Mouse (Mus musculus) urinary bladder, postnatal 25 days (tissue): ENCODE data around the gene Slc16a1.
A peak's percentile ranks its signal among the peaks of the same experiment; 100 is the strongest.
"Not testable (repeated sequence)": the region's sequence is repeated elsewhere in the genome, so short reads cannot be mapped to it uniquely, and the experiment has no call there.

ENCODE experiments used
- DNase-seq: peaks from one replicate; pipeline ENCODE4 v3.0.0; 2022; ENCODE audit warnings: low spot score

Gene Slc16a1

DNA sequence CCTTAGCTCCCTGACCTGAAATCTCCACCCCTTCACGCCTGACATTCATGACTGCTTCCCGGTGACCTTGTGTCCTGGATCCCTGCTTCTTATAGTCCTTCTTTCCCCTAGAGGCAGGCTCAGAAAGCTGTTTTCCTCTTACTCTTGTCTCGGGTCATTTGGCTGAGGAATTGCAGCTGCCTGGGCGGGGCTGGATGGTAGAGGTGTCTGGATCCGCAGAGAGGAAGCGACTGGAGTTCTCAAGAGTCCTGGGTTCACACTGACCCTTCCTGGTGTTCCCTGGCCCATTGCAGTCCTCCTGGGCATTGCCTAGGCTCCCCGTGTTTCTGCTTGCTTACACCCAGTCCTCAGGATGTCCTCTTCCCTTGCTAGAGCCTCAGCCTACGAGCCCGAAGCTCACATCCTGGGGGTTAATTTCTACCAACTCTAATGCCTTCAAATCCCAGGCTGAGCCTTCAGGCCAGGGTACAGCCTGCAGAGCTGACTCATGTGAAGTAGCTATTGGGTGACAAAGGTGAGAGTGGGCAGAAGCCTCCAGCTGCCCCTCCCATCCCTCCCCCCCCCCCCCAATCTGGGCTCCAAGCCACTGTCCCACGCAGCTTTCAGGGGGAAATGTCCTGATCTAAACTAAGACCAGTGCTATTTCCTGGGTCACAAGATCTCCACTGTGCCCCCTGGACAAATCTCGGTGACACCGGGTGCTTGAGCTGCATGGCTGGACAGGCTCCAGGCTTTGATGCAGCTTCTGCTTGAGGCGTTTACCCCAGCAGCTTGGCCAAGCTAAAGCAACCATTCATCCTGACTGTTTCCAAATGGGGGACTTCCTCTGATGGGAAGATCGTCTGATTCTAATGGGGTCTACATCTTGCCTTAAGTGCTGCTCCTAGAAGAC is 36.1 kb downstream of the Slc16a1 start:
- DNase-seq: no peak

- DNase-seq: peak; percentile 70
Measured at GRCm38 (mm10) chr3:104675258-104675851, 36.9 kb downstream of the Slc16a1 start.

GRCm38 (mm10) chr3:104677781-104678180 is 39.3 kb downstream of the Slc16a1 start:
- DNase-seq: no peak

- no peak for DNase-seq
Measured at GRCm38 (mm10) chr3:104678826-104679225, 40.4 kb downstream of the Slc16a1 start.

GRCm38 (mm10) chr3:104682671-104683504 is 44.4 kb downstream of the Slc16a1 start:
- peak; percentile 53 for DNase-seq

GRCm38 (mm10) chr3:104700751-104701335 is 62.4 kb downstream of the Slc16a1 start:
- peak; percentile 75 for DNase-seq

GRCm38 (mm10) chr3:104701761-104702160 is 63.3 kb downstream of the Slc16a1 start:
- no peak for DNase-seq

DNA sequence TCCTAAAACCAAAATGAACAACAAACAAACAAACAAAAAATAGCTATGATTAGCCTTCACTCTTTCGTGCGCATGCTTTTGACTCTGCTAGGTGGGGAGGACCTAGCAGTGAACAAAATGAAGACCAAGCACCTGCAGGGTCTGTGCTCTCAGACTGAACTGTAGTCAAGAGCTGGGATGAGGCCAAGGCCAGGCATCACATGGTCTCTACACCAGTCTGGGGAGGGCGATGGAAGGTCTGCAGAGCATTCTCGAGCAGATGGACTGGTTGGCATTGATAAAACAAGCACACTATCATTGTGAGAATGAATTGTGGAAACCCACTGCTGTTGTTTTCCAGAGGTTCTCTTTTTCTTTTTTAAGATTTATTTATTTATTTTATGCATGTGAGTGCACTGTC is 65.5 kb downstream of the Slc16a1 start:
- DNase-seq: no peak

GRCm38 (mm10) chr3:104706446-104706845 is 68.0 kb downstream of the Slc16a1 start:
- DNase-seq: no peak

GRCm38 (mm10) chr3:104706951-104707771 is 68.7 kb downstream of the Slc16a1 start:
- not testable (repeated sequence) for DNase-seq

DNA sequence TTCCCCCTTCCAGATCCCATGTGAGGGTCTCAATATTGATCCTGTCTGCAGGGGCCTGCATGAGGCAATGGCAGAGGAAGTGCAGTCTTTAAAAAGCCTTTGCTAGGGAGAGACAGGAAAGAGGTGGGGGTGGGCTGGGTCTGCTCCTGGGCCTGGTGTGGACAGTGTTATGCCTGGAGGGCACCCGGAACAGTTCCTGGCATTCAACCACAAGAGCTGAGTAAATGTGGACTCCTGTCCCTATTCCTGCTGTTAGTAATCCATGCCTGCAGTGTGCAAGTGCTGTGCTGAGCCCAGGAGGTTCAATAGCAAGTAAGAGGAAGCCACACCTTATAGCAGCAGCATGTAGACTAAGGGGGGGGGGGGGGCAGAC is 69.3 kb downstream of the Slc16a1 start:
- DNase-seq: not testable (repeated sequence)
